In the genomic region with DNA sequence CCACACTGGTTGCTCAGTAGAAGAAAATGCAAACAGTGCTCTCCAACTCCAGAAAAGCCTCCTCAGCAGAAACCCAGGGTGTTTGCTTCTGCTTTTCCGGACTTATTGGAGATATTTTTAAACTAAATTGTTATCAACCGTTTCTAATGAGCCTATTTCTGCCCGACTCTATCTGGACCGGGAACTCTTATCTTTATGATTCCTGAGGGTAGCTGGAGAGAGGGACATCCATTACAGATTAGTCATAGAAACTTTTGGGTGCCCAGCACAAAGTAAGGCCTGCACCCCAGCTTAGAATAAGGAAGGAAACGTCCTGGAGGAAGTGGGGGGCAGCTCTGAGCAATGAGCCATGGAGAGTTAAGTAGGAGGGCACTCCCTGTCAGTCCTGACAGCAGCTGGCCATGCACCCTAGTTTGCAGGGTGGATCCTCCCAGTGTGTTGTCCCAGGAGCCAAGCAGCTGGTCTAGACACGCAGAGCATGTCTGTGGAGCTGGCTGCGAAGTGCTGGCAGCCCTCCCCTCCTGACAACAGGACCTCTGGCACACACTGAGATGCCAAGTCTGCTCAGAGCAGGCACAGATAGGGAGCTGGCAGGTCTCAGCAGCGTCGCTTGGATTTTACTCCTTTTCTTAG, we compare ENCODE assay signal across 8 mouse cellular contexts. TPM values are rescaled to one million over a fixed set of nuclear protein-coding genes. Genes with fewer than 3 reads are reported as not detected.
DNase-seq lines count a peak whose midpoint lies in the region; ATAC-seq lines count a peak whose summit lies in the region.

No protein-coding gene starts in this region.

- peak; percentile 41 for DNase-seq in adrenal gland, postnatal 10 days
- no peak for DNase-seq in adrenal gland, adult 18-20 months (ENCODE audit: low spot score in 2 of 2)
- peak; percentile 62 for DNase-seq in left cerebral cortex, postnatal 4 days
- no peak for DNase-seq in left cerebral cortex, postnatal 36 days (ENCODE audit: low spot score in 2 of 2)
- peak; percentile 46 for DNase-seq in gonadal fat pad, adult 2 months (ENCODE audit: low read depth)
- DNase-seq in c-Kit-positive CD71-positive TER-119-positive erythroid progenitor cells, embryonic 14.5 days (ENCODE audit: low spot score), result no peak

- peaks cover 91% of the 10 kb centered on the region for H3K4me1 ChIP-seq in limb, embryonic 15.5 days
- H3K4me1 ChIP-seq in stomach, embryonic 15.5 days, result peaks cover 51% of the 10 kb centered on the region

- peaks cover 7% of the 10 kb centered on the region; the same call in 1 of the 2 replicates for H3K36me3 ChIP-seq in limb, embryonic 15.5 days
- H3K36me3 ChIP-seq in stomach, embryonic 15.5 days, result no peaks in the 10 kb centered on the region; the same call in 1 of the 2 replicates

- intact Hi-C loops in left cerebral cortex, postnatal 4 days (cut with DNase I), result no loop called here
- intact Hi-C loops in left cerebral cortex, postnatal 36 days (cut with DNase I), result no loop called here

- WGBS in limb, embryonic 15.5 days, result 48% methylated on average over 9 of the region's 9 CpGs
- WGBS in stomach, embryonic 15.5 days, result 47% methylated on average over 9 of the region's 9 CpGs

- H3K4me3 ChIP-seq in limb, embryonic 15.5 days, result no peak overlapping the region
- no peak overlapping the region for H3K4me3 ChIP-seq in stomach, embryonic 15.5 days (replicated peaks)

- H3K9ac ChIP-seq in limb, embryonic 15.5 days, result no peak overlapping the region
- H3K9ac ChIP-seq in stomach, embryonic 15.5 days, result no peak overlapping the region

- no peak overlapping the region for H3K4me2 ChIP-seq in limb, embryonic 15.5 days
- H3K4me2 ChIP-seq in stomach, embryonic 15.5 days, result no peak overlapping the region; the same call in 1 of the 2 replicates

- H3K27me3 ChIP-seq in limb, embryonic 15.5 days, result no peaks in the 10 kb centered on the region
- H3K27me3 ChIP-seq in stomach, embryonic 15.5 days (replicated peaks), result no peaks in the 10 kb centered on the region; the same call in 1 of the 2 replicates

- no peak for ATAC-seq in limb, embryonic 15.5 days (ENCODE audit: insufficient number of reproducible peaks, low FRiP score, low TSS enrichment, low read depth)
- ATAC-seq in stomach, embryonic 15.5 days (ENCODE audit: insufficient read depth, low FRiP score, low read depth), result no peak

- no peaks in the 10 kb centered on the region for H3K9me3 ChIP-seq in limb, embryonic 15.5 days
- no peaks in the 10 kb centered on the region for H3K9me3 ChIP-seq in stomach, embryonic 15.5 days

- H3K27ac ChIP-seq in limb, embryonic 15.5 days, result peak overlapping the region; percentile 61; the same call in 1 of the 2 replicates
- H3K27ac ChIP-seq in stomach, embryonic 15.5 days, result peak overlapping the region; percentile 42; the same call in 1 of the 2 replicates

RNA-seq across cellular contexts. Expression of gene Tgfbi, which starts 4.2 kb away (rescaled TPM):
- 10 to 100 TPM; 52.0 to 57.7 TPM for total RNA-seq in adrenal gland, postnatal 10 days (2021)
- 10 to 100 TPM; 38.3 to 86.5 TPM for total RNA-seq in adrenal gland, adult 18-20 months (2021)
- 1 to 10 TPM; 4.1 to 4.2 TPM for total RNA-seq in left cerebral cortex, postnatal 4 days (2021)
- total RNA-seq in left cerebral cortex, postnatal 36 days (2021), result 1 to 10 TPM; 2.9 to 4.3 TPM
- 42.4 and 49.4 TPM in 2 replicates for polyA plus RNA-seq in gonadal fat pad, adult 2 months (2012; rRNA removed)
- polyA plus RNA-seq in limb, embryonic 15.5 days (2015; fragmentation: Nextera tagmentation; extraction: Ambion mirVana), result 105 and 121 TPM in 2 replicates
- 158 and 165 TPM in 2 replicates for polyA plus RNA-seq in stomach, embryonic 15.5 days (2015; fragmentation: Nextera tagmentation; extraction: Ambion mirVana)

Comparison
In these comparisons a context has a peak if more than half of its experiments do, and no peak if none do; other contexts are left out.
1. DNase-seq: peak in adrenal gland, postnatal 10 days (single experiment), left cerebral cortex, postnatal 4 days (single experiment) and gonadal fat pad, adult 2 months (single experiment); none in adrenal gland, adult 18-20 months (0 of 2), left cerebral cortex, postnatal 36 days (0 of 2) and c-Kit-positive CD71-positive TER-119-positive erythroid progenitor cells, embryonic 14.5 days (single experiment).
2. RNA of gene Tgfbi, which starts 4.2 kb away (total RNA-seq): 38.3 to 86.5 TPM in adrenal gland, adult 18-20 months and 52.0 to 57.7 TPM in adrenal gland, postnatal 10 days; 2.9 to 4.3 TPM in left cerebral cortex, postnatal 36 days and 4.1 to 4.2 TPM in left cerebral cortex, postnatal 4 days; every median in the first group is over 4 times any median in the second.